In genomic region chr3:34828453-34829206, GRCm38 (mm10) we compare ENCODE assay signal across 26 mouse cellular contexts.
A peak's percentile ranks its signal among the peaks of the same experiment; 100 is the strongest.
DNase-seq lines count a peak whose midpoint lies in the region; ATAC-seq lines count a peak whose summit lies in the region.
"Had no signal": no experiment of that assay in that cellular context is flagged by ENCODE, and none has a peak within 500 bp of the region (broad histone marks: within the 10 kb centered on the region; RNA-seq: fewer than 3 reads in every experiment).

No protein-coding gene starts in this region.

- H3K27me3 ChIP-seq in forebrain, embryonic 14.5 days (replicated peaks; ENCODE audit: control insufficient read depth, insufficient read depth, low read length), result no peaks in the 10 kb centered on the region
- H3K27me3 ChIP-seq in forebrain, embryonic 12.5 days, result no peaks in the 10 kb centered on the region
- H3K27me3 ChIP-seq in hindbrain, embryonic 15.5 days, result no peaks in the 10 kb centered on the region
- H3K27me3 ChIP-seq in hindbrain, embryonic 13.5 days, result no peaks in the 10 kb centered on the region
- H3K27me3 ChIP-seq: heart, embryonic 12.5 days; intestine, embryonic 15.5 days; liver, embryonic 15.5 days; lung, embryonic 15.5 days had no signal

- H3K27ac ChIP-seq in forebrain, embryonic 14.5 days (ENCODE audit: low read depth, low read length), result no peak overlapping the region
- H3K27ac ChIP-seq in forebrain, embryonic 12.5 days, result no peak overlapping the region
- no peak overlapping the region for H3K27ac ChIP-seq in hindbrain, embryonic 15.5 days (replicated peaks)
- H3K27ac ChIP-seq in hindbrain, embryonic 13.5 days, result no peak overlapping the region
- H3K27ac ChIP-seq: intestine, embryonic 15.5 days; limb, embryonic 10.5 days; liver, embryonic 15.5 days; lung, embryonic 15.5 days; neural tube, embryonic 13.5 days had no signal

- no peak overlapping the region for H3K4me3 ChIP-seq in forebrain, embryonic 14.5 days (ENCODE audit: low read depth, low read length)
- no peak overlapping the region for H3K4me3 ChIP-seq in forebrain, embryonic 12.5 days (replicated peaks)
- no peak overlapping the region for H3K4me3 ChIP-seq in hindbrain, embryonic 15.5 days
- H3K4me3 ChIP-seq in hindbrain, embryonic 13.5 days, result no peak overlapping the region
- H3K4me3 ChIP-seq: heart, embryonic 12.5 days; intestine, embryonic 15.5 days; limb, embryonic 10.5 days; liver, embryonic 15.5 days; lung, embryonic 15.5 days; myocyte; neural tube, embryonic 13.5 days had no signal

- 56% methylated on average over 9 of the region's 9 CpGs for WGBS in forebrain, embryonic 14.5 days
- 63% methylated on average over 9 of the region's 9 CpGs for WGBS in forebrain, embryonic 12.5 days
- WGBS in hindbrain, embryonic 15.5 days, result 43% methylated on average over 9 of the region's 9 CpGs
- WGBS in hindbrain, embryonic 13.5 days, result 53% methylated on average over 9 of the region's 9 CpGs

- H3K4me1 ChIP-seq in forebrain, embryonic 14.5 days (ENCODE audit: control insufficient read depth, insufficient read depth, low read length), result no peaks in the 10 kb centered on the region
- H3K4me1 ChIP-seq in forebrain, embryonic 12.5 days, result no peaks in the 10 kb centered on the region
- H3K4me1 ChIP-seq in hindbrain, embryonic 15.5 days (replicated peaks), result no peaks in the 10 kb centered on the region
- 0 out of 2 replicates have a peak, but pooled peaks cover 3% of the 10 kb centered on the region for H3K4me1 ChIP-seq in hindbrain, embryonic 13.5 days (replicated peaks)
- H3K4me1 ChIP-seq: intestine, embryonic 15.5 days; limb, embryonic 10.5 days; liver, embryonic 15.5 days; lung, embryonic 15.5 days had no signal

- H3K36me3 ChIP-seq in forebrain, embryonic 14.5 days (ENCODE audit: control insufficient read depth, insufficient read depth, low read length), result no peaks in the 10 kb centered on the region
- no peaks in the 10 kb centered on the region for H3K36me3 ChIP-seq in forebrain, embryonic 12.5 days (replicated peaks)
- no peaks in the 10 kb centered on the region for H3K36me3 ChIP-seq in hindbrain, embryonic 15.5 days
- no peaks in the 10 kb centered on the region for H3K36me3 ChIP-seq in hindbrain, embryonic 13.5 days
- H3K36me3 ChIP-seq: heart, embryonic 12.5 days; intestine, embryonic 15.5 days; limb, embryonic 10.5 days; liver, embryonic 15.5 days; lung, embryonic 15.5 days; neural tube, embryonic 13.5 days had no signal

- no peak for ATAC-seq in forebrain, embryonic 14.5 days
- no peak for ATAC-seq in forebrain, embryonic 12.5 days (ENCODE audit: low FRiP score)
- ATAC-seq in hindbrain, embryonic 15.5 days (ENCODE audit: low FRiP score, low read depth), result 0 out of 2 replicates have a peak, but pooled peaks have one; percentile 34
- no peak for ATAC-seq in hindbrain, embryonic 13.5 days (ENCODE audit: low FRiP score)
- ATAC-seq: intestine, embryonic 15.5 days; midbrain, embryonic 16.5 days had no signal

- no peak overlapping the region for H3K4me2 ChIP-seq in forebrain, embryonic 14.5 days (ENCODE audit: low read length)
- no peak overlapping the region for H3K4me2 ChIP-seq in forebrain, embryonic 12.5 days
- no peak overlapping the region for H3K4me2 ChIP-seq in hindbrain, embryonic 15.5 days
- no peak overlapping the region for H3K4me2 ChIP-seq in hindbrain, embryonic 13.5 days
- H3K4me2 ChIP-seq: heart, embryonic 12.5 days; intestine, embryonic 15.5 days; liver, embryonic 15.5 days; lung, embryonic 15.5 days; neural tube, embryonic 13.5 days had no signal

- intact Hi-C loops in left cerebral cortex, postnatal 25 days (cut with DNase I), result no loop called here

- H3K9me3 ChIP-seq in forebrain, embryonic 14.5 days (replicated peaks; ENCODE audit: control insufficient read depth, low read length), result no peaks in the 10 kb centered on the region
- H3K9me3 ChIP-seq in forebrain, embryonic 12.5 days, result no peaks in the 10 kb centered on the region
- H3K9me3 ChIP-seq in hindbrain, embryonic 15.5 days, result no peaks in the 10 kb centered on the region
- no peaks in the 10 kb centered on the region for H3K9me3 ChIP-seq in hindbrain, embryonic 13.5 days
- H3K9me3 ChIP-seq: heart, embryonic 12.5 days; intestine, embryonic 15.5 days; limb, embryonic 10.5 days; liver, embryonic 15.5 days; lung, embryonic 15.5 days; neural tube, embryonic 13.5 days had no signal

- H3K9ac ChIP-seq in forebrain, embryonic 14.5 days (ENCODE audit: low read length), result no peak overlapping the region
- H3K9ac ChIP-seq in forebrain, embryonic 12.5 days, result no peak overlapping the region
- H3K9ac ChIP-seq in hindbrain, embryonic 15.5 days, result no peak overlapping the region
- H3K9ac ChIP-seq in hindbrain, embryonic 13.5 days, result no peak overlapping the region
- H3K9ac ChIP-seq: heart, embryonic 12.5 days; intestine, embryonic 15.5 days; liver, embryonic 15.5 days; lung, embryonic 15.5 days; neural tube, embryonic 13.5 days had no signal

- peak; percentile 25 for DNase-seq in forebrain, embryonic 14.5 days (ENCODE audit: low spot score)
- DNase-seq in right cerebral cortex, adult 18-20 months, result peak; percentile 49
- no peak for DNase-seq in right cerebral cortex, postnatal 25 days
- DNase-seq in left cerebral cortex, postnatal 25 days (ENCODE audit: low spot score in 2 of 2), result peak; percentile 5 to 76
- no peak for DNase-seq in ovary, adult 18-20 months (ENCODE audit: low spot score)
- DNase-seq: adrenal gland, postnatal 14 days; cerebellum, adult 9-11 months; gastrocnemius, postnatal 14 days; heart, adult 18-20 months; heart, postnatal 10 days; kidney, adult 8-10 months; kidney, postnatal 14 days; liver; lung, postnatal 4 days; thymus, postnatal 25 days had no signal

Comparison
In these comparisons a context has a peak if more than half of its experiments do, and no peak if none do; other contexts are left out.
1. DNase-seq: peak in forebrain, embryonic 14.5 days (single experiment), right cerebral cortex, adult 18-20 months (single experiment) and left cerebral cortex, postnatal 25 days (2 of 2); none in right cerebral cortex, postnatal 25 days (single experiment) and ovary, adult 18-20 months (single experiment).